Mouse (Mus musculus): ENCODE data around the gene Gpatch2. TPM values are rescaled to one million over a fixed set of nuclear protein-coding genes. Genes with fewer than 3 reads are reported as not detected.

Gpatch2 gene
- polyA plus RNA-seq, 1 experiment from 2014 or later: 22.6 TPM

DNA sequence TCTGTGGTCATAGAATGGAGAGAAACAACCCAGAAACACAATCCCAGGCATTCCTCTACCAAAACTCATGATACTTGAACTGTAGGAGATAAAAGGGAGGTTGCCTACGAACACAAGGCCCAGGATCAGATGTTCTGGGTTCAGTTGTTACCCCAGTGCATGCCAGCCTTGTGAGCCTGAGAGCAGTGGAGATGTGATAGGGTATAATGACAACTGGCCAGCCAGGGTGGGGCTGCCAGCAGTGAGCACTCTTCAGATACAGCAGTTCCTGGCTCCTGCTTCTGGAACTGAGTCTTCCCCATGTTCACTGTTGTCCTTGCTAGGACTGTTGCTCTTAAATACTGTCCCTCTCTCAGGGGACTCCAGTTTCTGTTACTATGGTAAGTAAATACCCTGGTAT is 98.0 kb downstream of the Gpatch2 start:
- 82% methylated on average over 1 of the region's 1 CpGs for WGBS
- H3K4me3 ChIP-seq: no peak overlapping the region
- H3K4me2 ChIP-seq: no peak overlapping the region
- no peak overlapping the region for H3K9ac ChIP-seq
- H3K4me1 ChIP-seq: peaks cover 15% of the 10 kb centered on the region
- no peak for ATAC-seq (ENCODE audit: insufficient number of reproducible peaks, insufficient read depth, low FRiP score, low TSS enrichment, low read depth)
- no peak overlapping the region for H3K27ac ChIP-seq
- H3K36me3 ChIP-seq: no peaks in the 10 kb centered on the region
- H3K27me3 ChIP-seq: no peaks in the 10 kb centered on the region
- no peaks in the 10 kb centered on the region for H3K9me3 ChIP-seq

- 79% methylated on average over 5 of the region's 5 CpGs for WGBS
- H3K9ac ChIP-seq: no peak overlapping the region
Measured at GRCm38 (mm10) chr1:187313763-187314162, 98.5 kb downstream of the Gpatch2 start.

DNA sequence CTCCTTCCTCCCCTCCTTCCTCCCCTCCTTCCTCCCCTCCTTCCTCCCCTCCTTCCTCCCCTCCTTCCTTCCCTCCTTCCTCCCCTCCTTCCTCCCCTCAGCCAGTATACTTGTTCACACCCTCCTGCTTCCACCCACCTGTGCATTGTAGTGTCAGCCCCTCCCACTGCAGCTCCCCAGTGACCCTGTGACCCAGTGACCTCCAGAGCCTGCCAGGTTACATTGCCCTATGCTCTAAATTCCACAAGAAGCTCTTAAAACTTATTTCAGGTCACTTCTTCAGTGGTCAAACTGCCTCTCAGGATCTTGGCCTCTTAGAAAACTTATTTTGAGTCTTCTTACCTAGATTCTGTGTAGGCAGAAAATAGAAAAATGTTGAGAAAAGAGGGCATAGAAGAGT is 99.2 kb downstream of the Gpatch2 start:
- Histone ChIP-seq H3K9ac (no peak overlapping the region), H3K9me3 (no peaks in the 10 kb centered on the region), H3K27ac (no peak overlapping the region), H3K4me3 (no peak overlapping the region), H3K36me3 (peaks cover 8% of the 10 kb centered on the region; the same call in 1 of the 2 replicates), H3K27me3 (no peaks in the 10 kb centered on the region), H3K4me2 (no peak overlapping the region), H3K4me1 (peaks cover 15% of the 10 kb centered on the region)
- no peak for ATAC-seq (ENCODE audit: insufficient number of reproducible peaks, insufficient read depth, low FRiP score, low TSS enrichment, low read depth)

More at GRCm38 (mm10) chr1:187313763-187314162, 98.5 kb downstream of the Gpatch2 start:
- no peak overlapping the region for H3K27ac ChIP-seq
- H3K36me3 ChIP-seq: 0 out of 2 replicates have a peak, but pooled peaks cover under 1% of the 10 kb centered on the region
- no peaks in the 10 kb centered on the region for H3K9me3 ChIP-seq
- H3K27me3 ChIP-seq: no peaks in the 10 kb centered on the region
- no peak overlapping the region for H3K4me2 ChIP-seq
- H3K4me1 ChIP-seq: peaks cover 15% of the 10 kb centered on the region
- no peak for ATAC-seq (ENCODE audit: insufficient number of reproducible peaks, insufficient read depth, low FRiP score, low TSS enrichment, low read depth)
- no peak overlapping the region for H3K4me3 ChIP-seq

- Histone ChIP-seq H3K4me1 (peaks cover 15% of the 10 kb centered on the region), H3K4me3 (no peak overlapping the region), H3K9ac (no peak overlapping the region), H3K4me2 (no peak overlapping the region), H3K9me3 (no peaks in the 10 kb centered on the region), H3K27me3 (no peaks in the 10 kb centered on the region), H3K27ac (no peak overlapping the region), H3K36me3 (peaks cover 10% of the 10 kb centered on the region; the same call in 1 of the 2 replicates)
- ATAC-seq (ENCODE audit: insufficient number of reproducible peaks, insufficient read depth, low FRiP score, low TSS enrichment, low read depth): no peak
- 62% methylated on average over 2 of the region's 2 CpGs for WGBS
Measured at GRCm38 (mm10) chr1:187315821-187316220, 100.5 kb downstream of the Gpatch2 start.

DNA sequence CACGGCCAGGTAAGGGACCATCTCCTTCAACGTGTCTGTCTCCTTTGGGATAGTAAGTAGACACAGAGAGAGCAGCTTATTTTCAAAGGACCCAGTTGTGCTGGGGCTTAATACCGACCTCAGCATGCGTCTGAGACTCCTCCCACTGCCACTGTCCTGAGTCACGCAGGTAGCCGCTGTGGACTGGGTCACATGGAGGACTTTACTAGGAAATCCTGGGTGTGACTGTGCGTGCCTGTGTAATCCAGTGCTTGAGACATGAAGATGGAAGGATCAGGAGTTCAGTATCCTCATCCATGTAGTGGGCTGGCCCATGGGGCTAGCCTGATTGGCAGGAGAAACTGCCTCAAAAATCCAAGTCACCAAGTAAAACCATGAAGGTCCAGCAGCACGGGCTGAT is 101.2 kb downstream of the Gpatch2 start:
- no peak overlapping the region; the same call in 1 of the 2 replicates for H3K27ac ChIP-seq
- H3K4me1 ChIP-seq: peaks cover 15% of the 10 kb centered on the region
- H3K4me3 ChIP-seq: no peak overlapping the region
- ATAC-seq (ENCODE audit: insufficient number of reproducible peaks, insufficient read depth, low FRiP score, low TSS enrichment, low read depth): no peak
- H3K9me3 ChIP-seq: no peaks in the 10 kb centered on the region
- no peaks in the 10 kb centered on the region for H3K27me3 ChIP-seq
- peaks cover 10% of the 10 kb centered on the region; the same call in 1 of the 2 replicates for H3K36me3 ChIP-seq
- WGBS: 72% methylated on average over 8 of the region's 8 CpGs
- H3K4me2 ChIP-seq: no peak overlapping the region
- H3K9ac ChIP-seq: no peak overlapping the region

- Histone ChIP-seq H3K4me2 (no peak overlapping the region), H3K9me3 (no peaks in the 10 kb centered on the region), H3K27me3 (no peaks in the 10 kb centered on the region), H3K27ac (no peak overlapping the region), H3K4me1 (peaks cover 4% of the 10 kb centered on the region; the same call in 1 of the 2 replicates), H3K9ac (no peak overlapping the region), H3K36me3 (peaks cover 18% of the 10 kb centered on the region; the same call in 1 of the 2 replicates), H3K4me3 (no peak overlapping the region)
- no peak for ATAC-seq (ENCODE audit: insufficient number of reproducible peaks, insufficient read depth, low FRiP score, low TSS enrichment, low read depth)
- 89% methylated on average over 3 of the region's 3 CpGs for WGBS
Measured at GRCm38 (mm10) chr1:187321814-187322213, 106.5 kb downstream of the Gpatch2 start.

- H3K4me3 ChIP-seq: no peak overlapping the region
- 82% methylated on average over 8 of the region's 8 CpGs for WGBS
- H3K4me2 ChIP-seq: no peak overlapping the region
- H3K36me3 ChIP-seq: peaks cover 22% of the 10 kb centered on the region; the same call in 1 of the 2 replicates
- no peak overlapping the region for H3K9ac ChIP-seq
- no peaks in the 10 kb centered on the region for H3K9me3 ChIP-seq
- H3K27me3 ChIP-seq: no peaks in the 10 kb centered on the region
- ATAC-seq (ENCODE audit: insufficient number of reproducible peaks, insufficient read depth, low FRiP score, low TSS enrichment, low read depth): no peak
- H3K27ac ChIP-seq: no peak overlapping the region
- no peaks in the 10 kb centered on the region for H3K4me1 ChIP-seq
Measured at GRCm38 (mm10) chr1:187322505-187323208, 107.3 kb downstream of the Gpatch2 start.

- no peak overlapping the region for H3K9ac ChIP-seq
- no peaks in the 10 kb centered on the region for H3K4me1 ChIP-seq
- H3K4me3 ChIP-seq: no peak overlapping the region
- no peak overlapping the region for H3K4me2 ChIP-seq
- WGBS: 87% methylated on average over 1 of the region's 1 CpGs
- ATAC-seq (ENCODE audit: insufficient number of reproducible peaks, insufficient read depth, low FRiP score, low TSS enrichment, low read depth): no peak
- no peaks in the 10 kb centered on the region for H3K27me3 ChIP-seq
- H3K36me3 ChIP-seq: peaks cover 22% of the 10 kb centered on the region; the same call in 1 of the 2 replicates
- no peaks in the 10 kb centered on the region for H3K9me3 ChIP-seq
- H3K27ac ChIP-seq: no peak overlapping the region
Measured at GRCm38 (mm10) chr1:187323209-187323589, 107.9 kb downstream of the Gpatch2 start.

GRCm38 (mm10) chr1:187342551-187342950 is 127.2 kb downstream of the Gpatch2 start:
- H3K4me1 ChIP-seq: 0 out of 2 replicates have a peak, but pooled peaks cover under 1% of the 10 kb centered on the region
- ATAC-seq (ENCODE audit: insufficient number of reproducible peaks, insufficient read depth, low FRiP score, low TSS enrichment, low read depth): no peak
- H3K9me3 ChIP-seq: no peaks in the 10 kb centered on the region
- no peaks in the 10 kb centered on the region for H3K27me3 ChIP-seq
- peaks cover 13% of the 10 kb centered on the region for H3K36me3 ChIP-seq
- WGBS: 25% methylated on average over 2 of the region's 2 CpGs
- H3K27ac ChIP-seq: no peak overlapping the region
- no peak overlapping the region for H3K4me3 ChIP-seq
- H3K9ac ChIP-seq: no peak overlapping the region
- H3K4me2 ChIP-seq: no peak overlapping the region

- 73% methylated on average over 5 of the region's 5 CpGs for WGBS
- Histone ChIP-seq H3K27me3 (no peaks in the 10 kb centered on the region), H3K27ac (no peak overlapping the region), H3K9ac (no peak overlapping the region), H3K36me3 (peaks cover 26% of the 10 kb centered on the region), H3K4me1 (no peaks in the 10 kb centered on the region), H3K4me2 (no peak overlapping the region), H3K4me3 (no peak overlapping the region), H3K9me3 (no peaks in the 10 kb centered on the region)
- no peak for ATAC-seq (ENCODE audit: insufficient number of reproducible peaks, insufficient read depth, low FRiP score, low TSS enrichment, low read depth)
Measured at GRCm38 (mm10) chr1:187345156-187345555, 129.8 kb downstream of the Gpatch2 start.

- WGBS: 95% methylated on average over 11 of the region's 11 CpGs
- Histone ChIP-seq H3K9ac (no peak overlapping the region), H3K4me1 (no peaks in the 10 kb centered on the region), H3K4me2 (no peak overlapping the region), H3K27me3 (no peaks in the 10 kb centered on the region), H3K9me3 (no peaks in the 10 kb centered on the region), H3K27ac (no peak overlapping the region), H3K36me3 (peaks cover 23% of the 10 kb centered on the region), H3K4me3 (no peak overlapping the region)
- no peak for ATAC-seq (ENCODE audit: insufficient number of reproducible peaks, insufficient read depth, low FRiP score, low TSS enrichment, low read depth)
Measured at GRCm38 (mm10) chr1:187346923-187347322, 131.6 kb downstream of the Gpatch2 start.

DNA sequence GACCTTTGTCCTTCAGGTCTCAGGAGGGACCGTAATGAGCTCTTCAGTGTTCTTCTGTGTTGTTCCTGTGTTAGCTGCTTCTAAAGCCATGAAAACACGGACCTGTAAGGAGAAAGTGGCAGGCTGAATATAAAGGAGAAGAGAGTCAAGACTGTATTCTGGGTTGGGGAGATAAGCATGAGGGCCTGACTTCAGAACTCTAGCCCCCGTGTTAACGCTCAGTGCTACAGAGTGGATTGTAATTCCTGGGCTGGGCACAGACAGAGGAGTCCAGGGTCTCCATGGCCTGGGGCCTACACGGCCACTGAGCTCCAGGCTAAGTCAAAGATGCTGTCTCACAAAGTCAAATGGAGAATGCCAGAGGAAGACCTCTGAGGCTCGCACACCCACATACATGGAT is 132.3 kb downstream of the Gpatch2 start:
- no peak overlapping the region for H3K27ac ChIP-seq
- H3K4me1 ChIP-seq: no peaks in the 10 kb centered on the region
- H3K4me3 ChIP-seq: no peak overlapping the region
- H3K9ac ChIP-seq: no peak overlapping the region
- peaks cover 23% of the 10 kb centered on the region for H3K36me3 ChIP-seq
- no peak for ATAC-seq (ENCODE audit: insufficient number of reproducible peaks, insufficient read depth, low FRiP score, low TSS enrichment, low read depth)
- no peak overlapping the region for H3K4me2 ChIP-seq
- WGBS: 91% methylated on average over 6 of the region's 6 CpGs
- no peaks in the 10 kb centered on the region for H3K27me3 ChIP-seq
- H3K9me3 ChIP-seq: no peaks in the 10 kb centered on the region

Data from embryonic facial prominence, embryonic 13.5 days (tissue).